Mouse (Mus musculus): Measurements from ENCODE around the gene Syne1. TPM values are rescaled to one million over a fixed set of nuclear protein-coding genes. Genes with fewer than 3 reads are reported as not detected.

Gene Syne1
- polyA plus RNA-seq, 1 experiment from 2014 or later: 7.8 TPM

GRCm38 (mm10) chr10:5041254-5041653 is 510.0 kb downstream of the Syne1 start:
- no peak overlapping the region for H3K4me2 ChIP-seq
- H3K27me3 ChIP-seq (replicated peaks): no peaks in the 10 kb centered on the region
- H3K4me3 ChIP-seq (replicated peaks): no peak overlapping the region
- 0 out of 2 replicates have a peak, but pooled peaks cover 3% of the 10 kb centered on the region for H3K36me3 ChIP-seq
- 73% methylated on average over 8 of the region's 8 CpGs for WGBS
- no peak overlapping the region for H3K27ac ChIP-seq
- no peaks in the 10 kb centered on the region for H3K4me1 ChIP-seq
- no peak for ATAC-seq (ENCODE audit: insufficient read depth, low FRiP score, low read depth)
- H3K9ac ChIP-seq: no peak overlapping the region
- H3K9me3 ChIP-seq: no peaks in the 10 kb centered on the region

GRCm38 (mm10) chr10:5032192-5033048 is 518.9 kb downstream of the Syne1 start:
- Histone ChIP-seq H3K36me3 (peaks cover 4% of the 10 kb centered on the region; the same call in 1 of the 2 replicates), H3K4me3 (replicated peaks) (no peak overlapping the region), H3K27ac (no peak overlapping the region), H3K9me3 (no peaks in the 10 kb centered on the region), H3K4me2 (no peak overlapping the region), H3K9ac (no peak overlapping the region), H3K4me1 (no peaks in the 10 kb centered on the region), H3K27me3 (replicated peaks) (no peaks in the 10 kb centered on the region)
- no peak for ATAC-seq (ENCODE audit: insufficient read depth, low FRiP score, low read depth)
- 82% methylated on average over 15 of the region's 15 CpGs for WGBS

GRCm38 (mm10) chr10:5029883-5030282 is 521.4 kb downstream of the Syne1 start:
- no peak overlapping the region for H3K27ac ChIP-seq
- no peak overlapping the region for H3K4me2 ChIP-seq
- H3K9ac ChIP-seq: no peak overlapping the region
- peaks cover 4% of the 10 kb centered on the region; the same call in 1 of the 2 replicates for H3K36me3 ChIP-seq
- WGBS: 89% methylated on average over 1 of the region's 1 CpGs
- no peak for ATAC-seq (ENCODE audit: insufficient read depth, low FRiP score, low read depth)
- H3K4me1 ChIP-seq: no peaks in the 10 kb centered on the region
- no peaks in the 10 kb centered on the region for H3K9me3 ChIP-seq
- no peaks in the 10 kb centered on the region for H3K27me3 ChIP-seq (replicated peaks)
- H3K4me3 ChIP-seq (replicated peaks): no peak overlapping the region

DNA sequence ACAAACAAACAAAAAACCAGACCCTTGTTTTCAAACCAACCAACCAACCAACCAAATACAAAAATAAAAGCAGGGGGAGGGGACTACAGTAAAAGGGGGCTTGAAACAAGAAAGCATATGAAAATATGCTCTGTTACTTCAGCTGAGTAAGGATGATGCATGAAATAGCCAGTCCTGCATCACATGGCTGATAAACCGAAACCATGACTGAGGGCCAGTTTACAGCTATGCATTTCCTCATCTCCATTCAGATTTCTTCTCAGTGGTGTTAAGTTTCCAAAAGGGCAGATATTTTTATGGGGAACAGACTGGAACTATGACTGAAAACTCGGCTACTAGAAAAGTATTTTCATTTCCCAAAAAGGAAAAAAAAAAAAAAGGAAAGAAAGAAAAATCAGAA is 522.1 kb downstream of the Syne1 start:
- H3K9ac ChIP-seq: no peak overlapping the region
- H3K27ac ChIP-seq: no peak overlapping the region
- H3K4me2 ChIP-seq: no peak overlapping the region
- H3K9me3 ChIP-seq: no peaks in the 10 kb centered on the region
- no peaks in the 10 kb centered on the region for H3K4me1 ChIP-seq
- H3K27me3 ChIP-seq (replicated peaks): no peaks in the 10 kb centered on the region
- no peak for ATAC-seq (ENCODE audit: insufficient read depth, low FRiP score, low read depth)
- H3K4me3 ChIP-seq (replicated peaks): no peak overlapping the region
- peaks cover 4% of the 10 kb centered on the region; the same call in 1 of the 2 replicates for H3K36me3 ChIP-seq
- WGBS: 80% methylated on average over 2 of the region's 2 CpGs

DNA sequence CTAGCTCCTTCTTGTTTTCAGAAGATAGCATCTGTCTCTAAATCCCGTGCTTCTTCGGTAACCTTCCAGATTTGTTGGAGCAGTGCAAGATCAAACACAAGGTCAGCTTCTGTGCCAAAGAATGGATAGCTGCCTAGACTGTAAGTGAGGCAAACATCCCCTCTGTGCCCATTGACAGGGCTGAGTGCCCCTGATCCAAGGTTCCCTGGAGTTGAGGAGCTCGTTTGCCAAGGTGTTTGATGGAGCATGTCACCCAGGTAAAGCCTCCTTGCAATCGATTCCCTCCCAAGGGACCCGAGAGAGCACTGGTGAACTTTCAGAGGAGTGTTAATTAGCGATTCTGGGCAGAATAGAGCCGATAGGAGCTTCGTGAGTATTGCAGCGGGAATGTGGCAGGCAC is 523.0 kb downstream of the Syne1 start:
- H3K36me3 ChIP-seq: peaks cover 4% of the 10 kb centered on the region; the same call in 1 of the 2 replicates
- no peaks in the 10 kb centered on the region for H3K4me1 ChIP-seq
- H3K4me3 ChIP-seq (replicated peaks): no peak overlapping the region
- no peaks in the 10 kb centered on the region for H3K27me3 ChIP-seq (replicated peaks)
- ATAC-seq (ENCODE audit: insufficient read depth, low FRiP score, low read depth): no peak
- H3K4me2 ChIP-seq: no peak overlapping the region
- H3K27ac ChIP-seq: no peak overlapping the region
- H3K9me3 ChIP-seq: no peaks in the 10 kb centered on the region
- WGBS: 86% methylated on average over 9 of the region's 9 CpGs
- no peak overlapping the region for H3K9ac ChIP-seq

GRCm38 (mm10) chr10:5027208-5027607 is 524.1 kb downstream of the Syne1 start:
- WGBS: 85% methylated on average over 1 of the region's 1 CpGs
- Histone ChIP-seq H3K4me3 (replicated peaks) (no peak overlapping the region), H3K27ac (no peak overlapping the region), H3K4me2 (no peak overlapping the region), H3K36me3 (no peaks in the 10 kb centered on the region; the same call in 1 of the 2 replicates), H3K9me3 (no peaks in the 10 kb centered on the region), H3K9ac (no peak overlapping the region), H3K27me3 (replicated peaks) (no peaks in the 10 kb centered on the region), H3K4me1 (no peaks in the 10 kb centered on the region)
- ATAC-seq (ENCODE audit: insufficient read depth, low FRiP score, low read depth): no peak

- no peaks in the 10 kb centered on the region for H3K9me3 ChIP-seq
- H3K4me1 ChIP-seq: no peaks in the 10 kb centered on the region
- H3K27me3 ChIP-seq (replicated peaks): no peaks in the 10 kb centered on the region
- no peaks in the 10 kb centered on the region for H3K36me3 ChIP-seq
- H3K27ac ChIP-seq: no peak overlapping the region
- no peak overlapping the region for H3K4me2 ChIP-seq
- no peak overlapping the region for H3K4me3 ChIP-seq (replicated peaks)
- no peak for ATAC-seq (ENCODE audit: insufficient read depth, low FRiP score, low read depth)
- no peak overlapping the region for H3K9ac ChIP-seq
- WGBS: 93% methylated on average over 4 of the region's 4 CpGs
Measured at GRCm38 (mm10) chr10:5025906-5026305, 525.4 kb downstream of the Syne1 start.

GRCm38 (mm10) chr10:5017148-5017547 is 534.1 kb downstream of the Syne1 start:
- Histone ChIP-seq H3K9ac (no peak overlapping the region), H3K27me3 (replicated peaks) (no peaks in the 10 kb centered on the region), H3K36me3 (no peaks in the 10 kb centered on the region), H3K27ac (no peak overlapping the region), H3K4me1 (no peaks in the 10 kb centered on the region), H3K9me3 (no peaks in the 10 kb centered on the region), H3K4me2 (no peak overlapping the region), H3K4me3 (replicated peaks) (no peak overlapping the region)
- no peak for ATAC-seq (ENCODE audit: insufficient read depth, low FRiP score, low read depth)
- WGBS: 49% methylated on average over 1 of the region's 1 CpGs

DNA sequence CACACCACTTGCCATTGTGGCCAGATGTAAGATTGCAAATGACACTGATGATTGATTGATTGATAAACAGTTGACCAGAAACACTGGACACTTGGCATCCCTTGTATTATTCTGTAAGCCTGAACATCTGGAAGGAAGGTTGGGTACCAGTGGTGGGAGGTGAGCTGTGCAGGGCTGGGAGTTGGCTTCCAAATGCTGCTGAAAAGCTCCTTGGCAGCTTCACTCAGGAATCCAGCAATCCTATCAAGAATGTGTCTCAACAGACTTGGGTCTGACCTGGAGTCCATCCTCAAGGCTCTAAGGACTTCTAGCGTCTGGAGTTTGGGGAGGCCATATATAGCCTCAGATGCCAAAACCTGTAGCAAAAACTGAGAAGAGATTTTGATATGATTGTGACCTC is 536.3 kb downstream of the Syne1 start:
- Histone ChIP-seq H3K36me3 (no peaks in the 10 kb centered on the region), H3K9ac (no peak overlapping the region), H3K27ac (no peak overlapping the region), H3K9me3 (no peaks in the 10 kb centered on the region), H3K4me3 (replicated peaks) (no peak overlapping the region), H3K4me1 (no peaks in the 10 kb centered on the region), H3K27me3 (replicated peaks) (no peaks in the 10 kb centered on the region), H3K4me2 (no peak overlapping the region)
- WGBS: 70% methylated on average over 1 of the region's 1 CpGs
- no peak for ATAC-seq (ENCODE audit: insufficient read depth, low FRiP score, low read depth)

GRCm38 (mm10) chr10:5012004-5012403 is 539.3 kb downstream of the Syne1 start:
- H3K36me3 ChIP-seq: no peaks in the 10 kb centered on the region
- H3K4me1 ChIP-seq: no peaks in the 10 kb centered on the region
- H3K4me2 ChIP-seq: no peak overlapping the region
- H3K4me3 ChIP-seq (replicated peaks): no peak overlapping the region
- H3K9ac ChIP-seq: no peak overlapping the region
- no peak for ATAC-seq (ENCODE audit: insufficient read depth, low FRiP score, low read depth)
- H3K9me3 ChIP-seq: no peaks in the 10 kb centered on the region
- no peaks in the 10 kb centered on the region for H3K27me3 ChIP-seq (replicated peaks)
- no peak overlapping the region for H3K27ac ChIP-seq

DNA sequence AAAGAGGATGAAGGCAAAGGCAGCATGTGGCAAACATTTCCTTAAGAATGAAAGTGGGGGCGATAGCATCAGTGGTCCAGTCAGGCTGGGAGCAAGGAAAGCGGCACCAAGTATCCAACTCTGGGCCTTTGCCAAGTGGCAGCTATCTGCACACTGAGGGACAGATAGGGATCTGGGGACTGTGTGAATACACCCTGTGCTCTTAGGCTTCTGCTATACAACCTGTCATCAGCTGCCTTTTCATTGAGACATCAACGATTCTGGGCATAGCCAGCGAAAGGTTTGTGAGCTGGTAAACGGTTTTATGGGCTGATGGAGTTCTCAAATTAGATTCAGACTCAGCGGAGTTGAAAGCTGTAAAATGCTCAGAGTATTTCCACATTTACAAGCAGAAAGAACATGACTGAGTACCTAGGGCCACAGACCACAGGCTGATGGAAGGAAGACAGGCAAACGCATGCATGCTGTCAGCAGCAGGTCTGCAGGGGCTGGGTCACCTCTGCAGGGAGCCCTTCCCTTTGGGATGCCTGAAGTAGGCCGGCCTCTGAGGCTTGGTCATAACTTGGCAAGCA is 542.4 kb downstream of the Syne1 start:
- no peak overlapping the region for H3K9ac ChIP-seq
- H3K9me3 ChIP-seq: no peaks in the 10 kb centered on the region
- ATAC-seq (ENCODE audit: insufficient read depth, low FRiP score, low read depth): no peak
- H3K4me3 ChIP-seq (replicated peaks): no peak overlapping the region
- no peaks in the 10 kb centered on the region for H3K27me3 ChIP-seq (replicated peaks)
- no peak overlapping the region for H3K27ac ChIP-seq
- no peak overlapping the region for H3K4me2 ChIP-seq
- WGBS: 79% methylated on average over 8 of the region's 8 CpGs
- H3K4me1 ChIP-seq: no peaks in the 10 kb centered on the region
- H3K36me3 ChIP-seq: no peaks in the 10 kb centered on the region

DNA sequence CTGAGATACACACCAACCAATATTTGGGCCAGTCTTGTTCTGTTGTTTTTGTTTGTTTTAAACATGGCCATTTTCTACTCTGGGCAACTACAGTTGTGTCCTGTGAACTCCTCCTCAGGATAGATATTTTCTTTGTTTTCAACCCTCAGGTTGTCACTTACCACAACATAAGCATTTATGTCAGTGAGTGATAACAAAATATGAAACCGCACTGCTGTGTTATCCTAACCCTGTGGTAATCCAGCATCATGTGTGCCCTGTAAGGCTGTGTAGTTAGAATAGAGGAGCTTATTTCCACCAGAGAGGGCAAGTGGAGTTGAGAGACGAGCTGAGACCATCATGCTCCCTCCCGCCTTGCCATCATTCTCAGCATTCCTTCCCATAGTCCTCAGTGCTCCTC is 554.7 kb downstream of the Syne1 start:
- Histone ChIP-seq H3K4me2 (no peak overlapping the region), H3K9ac (no peak overlapping the region), H3K9me3 (no peaks in the 10 kb centered on the region), H3K4me1 (no peaks in the 10 kb centered on the region), H3K27me3 (replicated peaks) (no peaks in the 10 kb centered on the region), H3K36me3 (no peaks in the 10 kb centered on the region), H3K4me3 (replicated peaks) (no peak overlapping the region), H3K27ac (no peak overlapping the region)
- no peak for ATAC-seq (ENCODE audit: insufficient read depth, low FRiP score, low read depth)
- WGBS: 83% methylated on average over 3 of the region's 3 CpGs
